Mouse (Mus musculus): ENCODE data around the gene Pik3cb.

DNA sequence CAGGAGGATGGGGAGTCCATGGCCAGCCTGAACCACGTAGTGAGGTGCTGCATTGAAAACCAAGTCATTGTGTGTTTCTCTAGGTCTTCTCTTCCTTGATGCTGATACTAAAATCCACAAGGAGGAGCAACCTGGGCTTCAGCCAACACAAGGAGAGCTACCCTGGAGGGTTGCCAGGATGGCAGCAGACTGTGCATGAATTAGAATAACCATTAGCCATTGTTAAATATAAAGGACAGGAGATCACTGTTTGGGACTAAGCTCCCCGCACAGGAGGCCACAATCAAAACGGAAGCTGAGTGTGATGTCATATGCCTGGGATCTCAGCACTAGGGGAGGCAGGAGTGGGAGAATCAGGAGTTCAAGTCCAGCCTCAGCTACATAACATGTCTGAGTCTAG is 13.2 kb upstream of the Pik3cb start:
- TF ChIP-seq CTCF (IDR thresholded peaks at IDR 0.05; ENCODE audit: control insufficient read depth, insufficient read depth, insufficient replicate concordance, low read depth, low read length) (no peak), POLR2A (IDR thresholded peaks at IDR 0.05; ENCODE audit: control insufficient read depth, low read depth, low read length) (no peak)

Data from testis, adult 2 months (tissue).